Mouse (Mus musculus) ES-Bruce4 (cell line): Measurements from ENCODE around the gene Exoc4.

Experiments
- CTCF ChIP-seq: IDR thresholded peaks from one replicate; pipeline ENCODE4 v1.8.1; 2011; ENCODE audit warnings: low read depth, low read length
- EP300 ChIP-seq: IDR thresholded peaks from 2 replicates; pipeline ENCODE4 v1.6.1; 2011; ENCODE audit warnings: low read depth, low read length; ENCODE audit not compliant: insufficient read depth
- POLR2A ChIP-seq: IDR thresholded peaks from one replicate; pipeline ENCODE4 v1.8.1; 2011; ENCODE audit warnings: low read length; ENCODE audit not compliant: insufficient read depth

GRCm38 (mm10) chr6:33823171-33823570 is 574.3 kb downstream of the Exoc4 start:
- TF ChIP-seq CTCF (no peak), EP300 (no peak), POLR2A (no peak)
